Mouse (Mus musculus): ENCODE results near the gene Abcg5. TPM values are rescaled to one million over a fixed set of nuclear protein-coding genes. Genes with fewer than 3 reads are reported as not detected.
A peak's percentile ranks its signal among the peaks of the same experiment; 100 is the strongest.

Abcg5 gene
- total RNA-seq (2015) = not detected in 2 replicates
- 0.16 TPM in 1 of 2 replicates, not detected in the other for total RNA-seq (2017)

- ATAC-seq (ENCODE audit: poor library complexity, severe bottlenecking) = no peak
Observed at GRCm38 (mm10) chr17:84682734-84683717, at the start of gene Abcg5. TSS of gene Abcg5 (minus strand) at chr17:84683011.

GRCm38 (mm10) chr17:84732612-84733011, 49.8 kb upstream of the Abcg5 start:
- ATAC-seq (ENCODE audit: poor library complexity, severe bottlenecking) = no peak

- no peak for ATAC-seq (ENCODE audit: poor library complexity, severe bottlenecking)
Observed at GRCm38 (mm10) chr17:84731361-84731760, 48.5 kb upstream of the Abcg5 start.

- ATAC-seq (ENCODE audit: poor library complexity, severe bottlenecking) = no peak
Observed at GRCm38 (mm10) chr17:84729140-84729539, 46.3 kb upstream of the Abcg5 start.

GRCm38 (mm10) chr17:84728201-84728911, 45.5 kb upstream of the Abcg5 start:
- ATAC-seq (ENCODE audit: poor library complexity, severe bottlenecking) = 0 out of 2 replicates have a peak, but pooled peaks have one; percentile 27

- no peak for ATAC-seq (ENCODE audit: poor library complexity, severe bottlenecking)
Observed at GRCm38 (mm10) chr17:84725163-84725562, 42.4 kb upstream of the Abcg5 start.

GRCm38 (mm10) chr17:84724028-84724427, 41.2 kb upstream of the Abcg5 start:
- ATAC-seq (ENCODE audit: poor library complexity, severe bottlenecking) = no peak

GRCm38 (mm10) chr17:84719105-84719504, 36.3 kb upstream of the Abcg5 start:
- peak; percentile 27; the same call in 1 of the 2 replicates for ATAC-seq (ENCODE audit: poor library complexity, severe bottlenecking)

- ATAC-seq (ENCODE audit: poor library complexity, severe bottlenecking) = no peak
Observed at GRCm38 (mm10) chr17:84717416-84717815, 34.6 kb upstream of the Abcg5 start.

- ATAC-seq (ENCODE audit: poor library complexity, severe bottlenecking) = no peak
Observed at GRCm38 (mm10) chr17:84716252-84716872, 33.6 kb upstream of the Abcg5 start.

- no peak for ATAC-seq (ENCODE audit: poor library complexity, severe bottlenecking)
Observed at GRCm38 (mm10) chr17:84714930-84715329, 32.1 kb upstream of the Abcg5 start.

- no peak for ATAC-seq (ENCODE audit: poor library complexity, severe bottlenecking)
Observed at GRCm38 (mm10) chr17:84713563-84714164, 30.9 kb upstream of the Abcg5 start.

GRCm38 (mm10) chr17:84709403-84709851, 26.6 kb upstream of the Abcg5 start:
- ATAC-seq (ENCODE audit: poor library complexity, severe bottlenecking) = no peak

GRCm38 (mm10) chr17:84708818-84709217, 26.0 kb upstream of the Abcg5 start:
- ATAC-seq (ENCODE audit: poor library complexity, severe bottlenecking) = no peak

GRCm38 (mm10) chr17:84707407-84707806, 24.6 kb upstream of the Abcg5 start:
- no peak for ATAC-seq (ENCODE audit: poor library complexity, severe bottlenecking)

- peak; percentile 87 for ATAC-seq (ENCODE audit: poor library complexity, severe bottlenecking)
Observed at GRCm38 (mm10) chr17:84698727-84699126, 15.9 kb upstream of the Abcg5 start.

- ATAC-seq (ENCODE audit: poor library complexity, severe bottlenecking) = no peak
Observed at GRCm38 (mm10) chr17:84696537-84696936, 13.7 kb upstream of the Abcg5 start.

- ATAC-seq (ENCODE audit: poor library complexity, severe bottlenecking) = no peak
Observed at GRCm38 (mm10) chr17:84693741-84694140, 10.9 kb upstream of the Abcg5 start.

GRCm38 (mm10) chr17:84690111-84690510, 7.3 kb upstream of the Abcg5 start:
- ATAC-seq (ENCODE audit: poor library complexity, severe bottlenecking) = no peak

GRCm38 (mm10) chr17:84689316-84689715, 6.5 kb upstream of the Abcg5 start:
- no peak for ATAC-seq (ENCODE audit: poor library complexity, severe bottlenecking)

GRCm38 (mm10) chr17:84688834-84689233, 6.0 kb upstream of the Abcg5 start:
- no peak for ATAC-seq (ENCODE audit: poor library complexity, severe bottlenecking)

All from megakaryocyte, adult 5-6 weeks (primary cell).